Mouse (Mus musculus) stomach, postnatal 0 days (tissue): ENCODE measurements around the gene Nagpa. TPM values are rescaled to one million over a fixed set of nuclear protein-coding genes. Genes with fewer than 3 reads are reported as not detected.

ENCODE experiments used
- ATAC-seq: fragments of 200-750 bp; cut with Nextera tagmentation; 2 replicates; pipeline ENCODE4 v1.8.0; 2017; ENCODE audit not compliant: low FRiP score, low TSS enrichment
- DNase-seq: peaks from one replicate; pipeline ENCODE4 v3.0.0-alpha.2; 2016; ENCODE audit warnings: low spot score
- H3K27ac ChIP-seq: fragments of 300-500 bp; sonication (generic); replicated peaks from 2 replicates; pipeline ENCODE4 v1.5.1; 2014; ENCODE audit warnings: mild to moderate bottlenecking, control low read depth
- H3K27me3 ChIP-seq: fragments of 300-500 bp; sonication (generic); 2 replicates; pipeline ENCODE4 v1.6.1; 2014; ENCODE audit warnings: low read length; ENCODE audit not compliant: control insufficient read depth, insufficient read depth
- H3K36me3 ChIP-seq: fragments of 300-500 bp; sonication (generic); 2 replicates; pipeline ENCODE4 v1.6.1; 2014; ENCODE audit warnings: low read length, mixed read lengths; ENCODE audit not compliant: control insufficient read depth, insufficient read depth
- H3K4me1 ChIP-seq: fragments of 300-500 bp; sonication (generic); replicated peaks from 2 replicates; pipeline ENCODE4 v1.6.1; 2014; ENCODE audit warnings: antibody characterized with exemption; ENCODE audit not compliant: control insufficient read depth, insufficient read depth
- H3K4me2 ChIP-seq: fragments of 300-500 bp; sonication (generic); replicated peaks from 2 replicates; pipeline ENCODE4 v1.6.1; 2014; ENCODE audit warnings: low read depth, mild to moderate bottlenecking, control low read depth, moderate library complexity
- H3K4me3 ChIP-seq: fragments of 300-500 bp; sonication (generic); 2 replicates; pipeline ENCODE4 v1.5.1; 2014; ENCODE audit warnings: low read depth, low read length, control low read depth
- H3K9ac ChIP-seq: fragments of 300-500 bp; sonication (generic); 2 replicates; pipeline ENCODE4 v1.6.1; 2014; ENCODE audit warnings: mild to moderate bottlenecking, low read length, control low read depth, mixed read lengths
- H3K9me3 ChIP-seq: fragments of 300-500 bp; sonication (generic); 2 replicates; pipeline ENCODE4 v1.6.1; 2016; ENCODE audit warnings: low read length; ENCODE audit not compliant: control insufficient read depth
- CTCF ChIP-seq: IDR thresholded peaks from 2 replicates; pipeline ENCODE4 v1.5.1; 2016; ENCODE audit warnings: antibody characterized with exemption, low read depth, mild to moderate bottlenecking, moderate library complexity
- EP300 ChIP-seq: optimal IDR thresholded peaks from 2 replicates; pipeline ENCODE3; 2016; ENCODE audit warnings: antibody characterized with exemption
- WGBS: fragments of 180-500 bp; shearing (Covaris S2); extraction: QIAGEN DNeasy Blood & Tissue Kit; methylation state at CpG from one replicate; pipeline ENCODE4 v1.1.7; 2014; 5-methylcytosine and 5-hydroxymethylcytosine counted together
- polyA plus RNA-seq: library from polyadenylated mRNA; unstranded; fragments of >200 nt; fragmentation: Nextera tagmentation; extraction: Ambion mirVana; gene quantifications from 2 replicates; pipeline ENCODE4 v1.2.1, GENCODE M21; 2015

The Nagpa gene
- polyA plus RNA-seq, 1 experiment from 2014 or later: 11.2 TPM

- Histone ChIP-seq H3K27ac (no peak overlapping the region), H3K9me3 (no peaks in the 10 kb centered on the region), H3K27me3 (no peaks in the 10 kb centered on the region), H3K9ac (no peak overlapping the region), H3K4me2 (no peak overlapping the region), H3K4me3 (no peak overlapping the region), H3K36me3 (no peaks in the 10 kb centered on the region), H3K4me1 (peaks cover 5% of the 10 kb centered on the region)
- DNase-seq (no peak), ATAC-seq (no peak)
- TF ChIP-seq EP300 (no peak), CTCF (no peak)
- WGBS: 65% methylated on average over 5 of the region's 5 CpGs
These were observed 2.2 kb upstream of the Nagpa start for GRCm38 (mm10) chr16:5206051-5206450.

DNA sequence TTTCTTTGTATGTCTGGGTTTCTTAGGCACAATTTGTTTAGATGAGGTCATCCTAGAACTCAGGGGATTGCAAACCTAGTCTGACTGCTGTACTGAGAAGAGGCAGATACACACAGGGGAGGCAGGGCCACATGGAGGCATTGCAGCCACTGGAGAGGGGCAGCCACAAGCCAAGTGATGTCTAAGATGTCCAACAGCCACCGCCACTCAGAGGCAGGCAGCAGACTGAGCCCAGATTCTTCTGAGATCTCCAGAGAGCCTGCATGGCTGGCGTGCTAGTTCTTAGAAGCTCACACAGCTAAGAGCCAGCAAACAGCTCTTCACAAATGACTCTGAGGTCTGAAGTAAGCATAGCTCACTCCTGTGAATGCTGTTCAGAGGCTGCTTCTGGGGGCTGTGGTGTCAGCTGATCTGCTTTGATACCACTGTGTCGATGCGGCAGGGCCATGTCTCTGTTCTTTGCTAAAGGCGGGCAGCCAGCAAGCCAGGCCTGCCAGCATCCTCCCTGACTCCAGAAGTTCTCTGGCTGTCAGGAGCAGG, 1.7 kb upstream of the Nagpa start:
- ATAC-seq (no peak), DNase-seq (no peak)
- no peak overlapping the region for H3K4me3 ChIP-seq
- 88% methylated on average over 5 of the region's 5 CpGs for WGBS
- no peaks in the 10 kb centered on the region for H3K9me3 ChIP-seq
- no peak overlapping the region for H3K4me2 ChIP-seq
- peaks cover 5% of the 10 kb centered on the region for H3K4me1 ChIP-seq
- no peaks in the 10 kb centered on the region for H3K36me3 ChIP-seq
- no peak overlapping the region for H3K27ac ChIP-seq
- H3K27me3 ChIP-seq: no peaks in the 10 kb centered on the region
- TF ChIP-seq CTCF (no peak), EP300 (no peak)
- no peak overlapping the region for H3K9ac ChIP-seq

DNA sequence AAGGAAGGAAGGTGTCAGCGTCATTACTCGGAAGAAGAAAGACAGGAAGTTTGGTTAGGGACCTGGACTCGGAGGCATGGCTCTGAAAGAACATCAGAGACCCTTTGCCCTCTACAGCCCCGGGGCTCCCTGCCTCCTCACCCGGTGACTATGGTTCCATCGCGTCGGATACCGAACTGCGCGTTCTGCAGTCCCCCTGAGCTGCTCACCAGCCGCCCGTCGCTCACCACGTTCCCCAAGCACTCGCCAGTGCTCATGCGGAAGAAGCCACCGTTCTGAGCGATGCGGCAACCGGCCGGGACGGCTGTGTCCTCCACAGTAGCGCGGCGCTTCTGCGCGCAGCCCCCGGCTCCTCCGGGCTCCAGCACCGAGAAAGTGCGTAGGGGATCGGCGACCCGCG, 612 bp downstream of the Nagpa start:
- Histone ChIP-seq H3K36me3 (peaks cover 2% of the 10 kb centered on the region; the same call in 1 of the 2 replicates), H3K27me3 (no peaks in the 10 kb centered on the region), H3K4me3 (peak overlapping the region; percentile 82), H3K4me2 (peak overlapping the region; percentile 99), H3K9me3 (no peaks in the 10 kb centered on the region), H3K27ac (peak overlapping the region; percentile 30; the same call in 1 of the 2 replicates), H3K9ac (peak overlapping the region; percentile 66), H3K4me1 (peaks cover 5% of the 10 kb centered on the region)
- WGBS: under 1% methylated on average over 36 of the region's 36 CpGs
- no peak for TF ChIP-seq CTCF
- TF ChIP-seq EP300: no peak
- ATAC-seq: peak; percentile 27
- no peak for DNase-seq

DNA sequence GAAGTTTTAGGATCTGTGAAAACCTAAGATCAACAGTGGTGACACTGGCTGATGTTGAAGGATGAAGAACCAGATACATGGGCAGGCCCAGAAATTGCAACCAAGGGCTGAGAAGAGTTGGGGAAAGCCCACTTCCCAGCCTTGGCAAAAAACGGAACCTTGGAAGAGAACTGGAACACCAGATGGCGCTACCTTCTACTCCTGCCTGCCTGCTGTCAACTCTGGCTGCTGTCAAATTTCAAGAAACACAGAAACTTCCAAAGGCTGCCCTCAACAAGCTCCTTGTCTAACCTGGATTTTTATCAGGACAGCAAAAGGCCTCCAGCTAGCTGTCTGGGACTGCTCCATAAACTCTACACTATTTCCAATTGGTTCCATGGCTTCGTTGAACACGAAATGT, 1.1 kb downstream of the Nagpa start:
- peak overlapping the region; percentile 66 for H3K9ac ChIP-seq
- no peaks in the 10 kb centered on the region for H3K9me3 ChIP-seq
- H3K36me3 ChIP-seq: peaks cover 2% of the 10 kb centered on the region; the same call in 1 of the 2 replicates
- H3K4me2 ChIP-seq: peak overlapping the region; percentile 99
- H3K27me3 ChIP-seq: no peaks in the 10 kb centered on the region
- DNase-seq (peak; percentile 57), ATAC-seq (no peak)
- H3K4me1 ChIP-seq: peaks cover 5% of the 10 kb centered on the region
- 10% methylated on average over 4 of the region's 4 CpGs for WGBS
- 0 out of 2 replicates have a peak overlapping the region, but pooled peaks have one; percentile 13 for H3K27ac ChIP-seq
- TF ChIP-seq CTCF: peak; percentile 83
- TF ChIP-seq EP300: no peak
- H3K4me3 ChIP-seq: peak overlapping the region; percentile 82

- peak; percentile 57 for DNase-seq
- no peaks in the 10 kb centered on the region for H3K4me1 ChIP-seq
- 28% methylated on average over 6 of the region's 6 CpGs for WGBS
- H3K4me3 ChIP-seq: no peak overlapping the region
- H3K36me3 ChIP-seq: peaks cover 1% of the 10 kb centered on the region; the same call in 1 of the 2 replicates
- TF ChIP-seq CTCF: peak; percentile 79
- TF ChIP-seq EP300: no peak
- no peaks in the 10 kb centered on the region for H3K9me3 ChIP-seq
- H3K4me2 ChIP-seq: no peak overlapping the region
- no peak for ATAC-seq
- H3K27ac ChIP-seq: no peak overlapping the region
- H3K27me3 ChIP-seq: no peaks in the 10 kb centered on the region
- no peak overlapping the region for H3K9ac ChIP-seq
These were observed 8.7 kb downstream of the Nagpa start for GRCm38 (mm10) chr16:5195080-5195479.

GRCm38 (mm10) chr16:5186234-5186633, 17.6 kb downstream of the Nagpa start:
- no peak for ATAC-seq
- no peak overlapping the region for H3K9ac ChIP-seq
- no peak for TF ChIP-seq CTCF
- TF ChIP-seq EP300: no peak

More at GRCm38 (mm10) chr16:5186234-5186633, 17.6 kb downstream of the Nagpa start:
- no peak for DNase-seq
- no peak overlapping the region for H3K4me3 ChIP-seq
- H3K36me3 ChIP-seq: no peaks in the 10 kb centered on the region
- H3K4me2 ChIP-seq: no peak overlapping the region
- no peaks in the 10 kb centered on the region for H3K9me3 ChIP-seq
- WGBS: 69% methylated on average over 7 of the region's 7 CpGs
- no peak overlapping the region for H3K27ac ChIP-seq
- no peaks in the 10 kb centered on the region for H3K4me1 ChIP-seq
- no peaks in the 10 kb centered on the region for H3K27me3 ChIP-seq
